Comparison of ENCODE assay signal across 11 mouse cellular contexts in the genomic region with DNA sequence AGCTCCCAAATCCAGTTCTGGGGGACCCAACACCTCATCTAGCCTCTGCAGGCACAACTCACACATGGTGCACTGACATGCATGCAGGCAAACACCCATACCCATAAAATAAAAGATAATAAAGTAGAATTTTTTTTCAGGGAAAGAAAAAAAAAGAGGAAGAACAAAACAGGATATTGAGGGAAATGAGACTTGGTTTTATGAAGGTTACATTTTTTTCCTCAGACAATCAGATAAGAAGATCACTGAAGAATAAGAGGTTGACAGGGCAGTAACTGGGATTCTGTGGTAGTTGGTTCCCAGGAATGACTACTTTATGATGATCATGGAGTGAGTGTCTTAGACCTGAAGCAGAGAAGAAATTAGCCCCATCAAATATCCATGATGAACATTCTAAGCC. TPM values are rescaled to one million over a fixed set of nuclear protein-coding genes. Genes with fewer than 3 reads are reported as not detected.
A peak's percentile ranks its signal among the peaks of the same experiment; 100 is the strongest.
DNase-seq lines count a peak whose midpoint lies in the region; ATAC-seq and TF ChIP-seq lines count a peak whose summit lies in the region.
"Had no signal": no experiment of that assay in that cellular context is flagged by ENCODE, and none has a peak within 500 bp of the region (broad histone marks: within the 10 kb centered on the region; RNA-seq: fewer than 3 reads in every experiment).

No protein-coding gene starts in this region.

- no peak overlapping the region for H3K9ac ChIP-seq in forebrain, embryonic 13.5 days
- H3K9ac ChIP-seq in forebrain, embryonic 11.5 days (ENCODE audit: low read length) = no peak overlapping the region
- H3K9ac ChIP-seq in lung, embryonic 14.5 days = peak overlapping the region; percentile 68; the same call in 1 of the 2 replicates
- H3K9ac ChIP-seq in hindbrain, embryonic 15.5 days = peak overlapping the region; percentile 21; the same call in 1 of the 2 replicates

- H3ac ChIP-seq in myocyte (ENCODE audit: control insufficient read depth, insufficient read length) = no peak overlapping the region

- no peak for ATAC-seq in forebrain, embryonic 13.5 days
- ATAC-seq in forebrain, embryonic 11.5 days (replicated peaks; ENCODE audit: low FRiP score) = no peak
- no peak for ATAC-seq in lung, embryonic 14.5 days (ENCODE audit: insufficient read depth)
- ATAC-seq in hindbrain, embryonic 15.5 days (ENCODE audit: low FRiP score, low read depth) = no peak
- no peak for ATAC-seq in erythroblast, adult 5-6 weeks (replicated peaks; ENCODE audit: low FRiP score, poor library complexity, severe bottlenecking)
- ATAC-seq: inflammation-experienced regulatory T-cells, adult 6 months had no signal

- peaks cover 24% of the 10 kb centered on the region for H3K79me2 ChIP-seq in myocyte (ENCODE audit: control insufficient read depth, insufficient read depth)

- H3K4me3 ChIP-seq in forebrain, embryonic 13.5 days = no peak overlapping the region
- H3K4me3 ChIP-seq in forebrain, embryonic 11.5 days (ENCODE audit: low read depth, low read length) = no peak overlapping the region
- 0 out of 2 replicates have a peak overlapping the region, but pooled peaks have one; percentile 91 for H3K4me3 ChIP-seq in lung, embryonic 14.5 days (ENCODE audit: low read depth, low read length)
- no peak overlapping the region for H3K4me3 ChIP-seq in hindbrain, embryonic 15.5 days
- H3K4me3 ChIP-seq in myocyte = peak overlapping the region; percentile 88

- no peak for TF ChIP-seq POLR2A in myocyte (IDR thresholded peaks at IDR 0.05; ENCODE audit: insufficient read length, low read depth)

- no peak for TF ChIP-seq CTCF in lung, embryonic 14.5 days (IDR thresholded peaks at IDR 0.05; ENCODE audit: low read depth)

- H3K9me3 ChIP-seq in forebrain, embryonic 13.5 days (replicated peaks) = no peaks in the 10 kb centered on the region
- no peaks in the 10 kb centered on the region for H3K9me3 ChIP-seq in forebrain, embryonic 11.5 days (ENCODE audit: control insufficient read depth, low read length)
- no peaks in the 10 kb centered on the region for H3K9me3 ChIP-seq in lung, embryonic 14.5 days (ENCODE audit: low read depth, low read length)
- no peaks in the 10 kb centered on the region for H3K9me3 ChIP-seq in hindbrain, embryonic 15.5 days

- H3K4me1 ChIP-seq in forebrain, embryonic 13.5 days = peaks cover 18% of the 10 kb centered on the region
- peaks cover 4% of the 10 kb centered on the region for H3K4me1 ChIP-seq in forebrain, embryonic 11.5 days (replicated peaks; ENCODE audit: control insufficient read depth, insufficient read depth, low read length)
- peaks cover 15% of the 10 kb centered on the region; the same call in 1 of the 2 replicates for H3K4me1 ChIP-seq in lung, embryonic 14.5 days (ENCODE audit: insufficient read depth)
- peaks cover 34% of the 10 kb centered on the region for H3K4me1 ChIP-seq in hindbrain, embryonic 15.5 days (replicated peaks)

- H3K27ac ChIP-seq in forebrain, embryonic 13.5 days = no peak overlapping the region
- no peak overlapping the region for H3K27ac ChIP-seq in forebrain, embryonic 11.5 days (ENCODE audit: low read depth, low read length)
- H3K27ac ChIP-seq in lung, embryonic 14.5 days (ENCODE audit: low read depth) = no peak overlapping the region
- H3K27ac ChIP-seq in hindbrain, embryonic 15.5 days (replicated peaks) = no peak overlapping the region

- H3K4me2 ChIP-seq in forebrain, embryonic 13.5 days = peak overlapping the region; percentile 86
- no peak overlapping the region for H3K4me2 ChIP-seq in forebrain, embryonic 11.5 days (ENCODE audit: low read depth, low read length, severe bottlenecking)
- H3K4me2 ChIP-seq in lung, embryonic 14.5 days = peak overlapping the region; percentile 81
- no peak overlapping the region for H3K4me2 ChIP-seq in hindbrain, embryonic 15.5 days
- H3K4me2 ChIP-seq in myocyte (ENCODE audit: low read depth) = peak overlapping the region; percentile 96

- peaks cover 17% of the 10 kb centered on the region for H3K36me3 ChIP-seq in forebrain, embryonic 13.5 days (ENCODE audit: poor library complexity, severe bottlenecking)
- H3K36me3 ChIP-seq in forebrain, embryonic 11.5 days (ENCODE audit: control insufficient read depth, insufficient read depth, low read length) = no peaks in the 10 kb centered on the region; the same call in 1 of the 2 replicates
- H3K36me3 ChIP-seq in lung, embryonic 14.5 days (ENCODE audit: insufficient read depth) = peaks cover 30% of the 10 kb centered on the region
- peaks cover 14% of the 10 kb centered on the region for H3K36me3 ChIP-seq in hindbrain, embryonic 15.5 days
- no peaks in the 10 kb centered on the region for H3K36me3 ChIP-seq in myocyte (ENCODE audit: control insufficient read depth, insufficient read depth)

- H3K27me3 ChIP-seq in forebrain, embryonic 13.5 days = no peaks in the 10 kb centered on the region
- no peaks in the 10 kb centered on the region for H3K27me3 ChIP-seq in forebrain, embryonic 11.5 days (ENCODE audit: control insufficient read depth, insufficient read depth, low read length)
- H3K27me3 ChIP-seq in lung, embryonic 14.5 days (ENCODE audit: insufficient read depth, low read length) = no peaks in the 10 kb centered on the region
- no peaks in the 10 kb centered on the region for H3K27me3 ChIP-seq in hindbrain, embryonic 15.5 days
- H3K27me3 ChIP-seq in myocyte (ENCODE audit: control insufficient read depth, insufficient read depth, insufficient read length) = no peaks in the 10 kb centered on the region

- no peak for DNase-seq in forebrain, embryonic 11.5 days (ENCODE audit: low spot score)
- DNase-seq in lung, embryonic 14.5 days = no peak
- DNase-seq in lung, postnatal 14 days = no peak
- no peak for DNase-seq in left cerebral cortex, adult 8-10 months (ENCODE audit: low spot score in 2 of 2)
- DNase-seq: heart, adult 11 months; layer of hippocampus, postnatal 36 days had no signal

TF ChIP-seq in myocyte, 11 proteins besides CTCF, POLR2A, EP300 and RAD21 (continues in another document):
- TF ChIP-seq E2F4 (IDR thresholded peaks at IDR 0.05; ENCODE audit: insufficient read depth) (no peak), MAX (IDR thresholded peaks at IDR 0.05; ENCODE audit: low read depth) (no peak), REST (IDR thresholded peaks at IDR 0.05; ENCODE audit: insufficient read depth, insufficient read length) (no peak), SRF (IDR thresholded peaks at IDR 0.05; ENCODE audit: control insufficient read depth, insufficient read length, low read depth) (no peak), CEBPB (IDR thresholded peaks at IDR 0.05; ENCODE audit: insufficient read depth, poor library complexity, severe bottlenecking) (no peak), MYOG (IDR thresholded peaks at IDR 0.05; ENCODE audit: control insufficient read depth in 1 of 3, insufficient read depth in 1 of 3, insufficient read length in 2 of 3, low read depth in 2 of 3) (no peak), POLR2AphosphoS2 (IDR thresholded peaks at IDR 0.05; ENCODE audit: insufficient read length, low read depth) (no peak), TCF3 (IDR thresholded peaks at IDR 0.05; ENCODE audit: insufficient read length, low read depth) (no peak), TCF12 (IDR thresholded peaks at IDR 0.05; ENCODE audit: insufficient read depth, poor library complexity, severe bottlenecking) (no peak)

RNA-seq across cellular contexts. Expression of a gene that starts 1.6 kb away (rescaled TPM):
- polyA plus RNA-seq in forebrain, embryonic 13.5 days (2015; fragmentation: Nextera tagmentation; extraction: Ambion mirVana) = 18.6 and 20.5 TPM in 2 replicates
- 22.5 and 23.1 TPM in 2 replicates for polyA plus RNA-seq in forebrain, embryonic 11.5 days (2014; fragmentation: Nextera tagmentation; extraction: Ambion mirVana)
- 15.4 and 17.9 TPM in 2 replicates for polyA plus RNA-seq in lung, embryonic 14.5 days (2014; fragmentation: Nextera tagmentation; extraction: Ambion mirVana)
- 16.7 and 18.6 TPM in 2 replicates for polyA plus RNA-seq in hindbrain, embryonic 15.5 days (2015; fragmentation: Nextera tagmentation; extraction: Ambion mirVana)
- 7.4 TPM for polyA plus RNA-seq in myocyte (2012; fragmentation: generic; extraction: Trizol)
- 10 to 100 TPM; 14.1 to 18.5 (median 17.1) TPM for total RNA-seq in left cerebral cortex, adult 8-10 months (2022)
- total RNA-seq in erythroblast, adult 5-6 weeks (2015; ENCODE audit: low replicate concordance) = 5.2 and 6.7 TPM in 2 replicates
- total RNA-seq in erythroblast, adult 5-6 weeks (2017; ENCODE audit: low replicate concordance) = 9.1 and 14.7 TPM in 2 replicates

RNA-seq across cellular contexts. Expression of a gene that starts 1.6 kb away (rescaled TPM):
- 273 and 275 TPM in 2 replicates for polyA plus RNA-seq in forebrain, embryonic 13.5 days (2015; fragmentation: Nextera tagmentation; extraction: Ambion mirVana)
- polyA plus RNA-seq in forebrain, embryonic 11.5 days (2014; fragmentation: Nextera tagmentation; extraction: Ambion mirVana) = 324 and 325 TPM in 2 replicates
- polyA plus RNA-seq in lung, embryonic 14.5 days (2014; fragmentation: Nextera tagmentation; extraction: Ambion mirVana) = 325 TPM in 2 replicates
- 144 and 159 TPM in 2 replicates for polyA plus RNA-seq in hindbrain, embryonic 15.5 days (2015; fragmentation: Nextera tagmentation; extraction: Ambion mirVana)
- 69.5 TPM for polyA plus RNA-seq in myocyte (2012; fragmentation: generic; extraction: Trizol)
- total RNA-seq in left cerebral cortex, adult 8-10 months (2022) = 10 to 100 TPM; 35.0 to 42.5 (median 36.8) TPM
- 12.7 and 17.1 TPM in 2 replicates for total RNA-seq in erythroblast, adult 5-6 weeks (2015; ENCODE audit: low replicate concordance)
- total RNA-seq in erythroblast, adult 5-6 weeks (2017; ENCODE audit: low replicate concordance) = 41.5 and 78.4 TPM in 2 replicates

RNA-seq across cellular contexts. Expression of a gene that starts 40.6 kb away (rescaled TPM):
- 48.3 and 56.8 TPM in 2 replicates for polyA plus RNA-seq in forebrain, embryonic 13.5 days (2015; fragmentation: Nextera tagmentation; extraction: Ambion mirVana)
- 71.0 and 76.5 TPM in 2 replicates for polyA plus RNA-seq in forebrain, embryonic 11.5 days (2014; fragmentation: Nextera tagmentation; extraction: Ambion mirVana)
- polyA plus RNA-seq in lung, embryonic 14.5 days (2014; fragmentation: Nextera tagmentation; extraction: Ambion mirVana) = 57.6 and 57.9 TPM in 2 replicates
- polyA plus RNA-seq in hindbrain, embryonic 15.5 days (2015; fragmentation: Nextera tagmentation; extraction: Ambion mirVana) = 47.9 and 50.4 TPM in 2 replicates
- polyA plus RNA-seq in myocyte (2012; fragmentation: generic; extraction: Trizol) = 84.1 TPM
- total RNA-seq in left cerebral cortex, adult 8-10 months (2022) = 10 to 100 TPM; 27.9 to 34.0 (median 29.9) TPM
- total RNA-seq in erythroblast, adult 5-6 weeks (2015; ENCODE audit: low replicate concordance) = 10.2 and 13.8 TPM in 2 replicates
- 11.8 and 16.7 TPM in 2 replicates for total RNA-seq in erythroblast, adult 5-6 weeks (2017; ENCODE audit: low replicate concordance)

RNA-seq across cellular contexts. Expression of a gene that starts 40.8 kb away (rescaled TPM):
- 27.3 and 30.7 TPM in 2 replicates for polyA plus RNA-seq in forebrain, embryonic 13.5 days (2015; fragmentation: Nextera tagmentation; extraction: Ambion mirVana)
- 29.6 and 32.8 TPM in 2 replicates for polyA plus RNA-seq in forebrain, embryonic 11.5 days (2014; fragmentation: Nextera tagmentation; extraction: Ambion mirVana)
- polyA plus RNA-seq in lung, embryonic 14.5 days (2014; fragmentation: Nextera tagmentation; extraction: Ambion mirVana) = 28.7 and 32.0 TPM in 2 replicates
- 36.2 and 37.7 TPM in 2 replicates for polyA plus RNA-seq in hindbrain, embryonic 15.5 days (2015; fragmentation: Nextera tagmentation; extraction: Ambion mirVana)
- 13.1 TPM for polyA plus RNA-seq in myocyte (2012; fragmentation: generic; extraction: Trizol)
- total RNA-seq in left cerebral cortex, adult 8-10 months (2022) = 10 to 100 TPM; 20.6 to 22.3 (median 21.4) TPM
- 2.5 and 6.5 TPM in 2 replicates for total RNA-seq in erythroblast, adult 5-6 weeks (2015; ENCODE audit: low replicate concordance)
- total RNA-seq in erythroblast, adult 5-6 weeks (2017; ENCODE audit: low replicate concordance) = 1.9 and 2.2 TPM in 2 replicates

Comparison
In these comparisons a context has a peak if more than half of its experiments do, and no peak if none do; other contexts are left out.
1. H3K4me2 ChIP-seq: peak in forebrain, embryonic 13.5 days (single experiment), lung, embryonic 14.5 days (single experiment) and myocyte (single experiment); none in forebrain, embryonic 11.5 days (single experiment) and hindbrain, embryonic 15.5 days (single experiment).
2. H3K4me3 ChIP-seq: peak in lung, embryonic 14.5 days (single experiment) and myocyte (single experiment); none in forebrain, embryonic 13.5 days (single experiment), forebrain, embryonic 11.5 days (single experiment) and hindbrain, embryonic 15.5 days (single experiment).
3. H3K9ac ChIP-seq: peak in lung, embryonic 14.5 days (single experiment) and hindbrain, embryonic 15.5 days (single experiment); none in forebrain, embryonic 13.5 days (single experiment) and forebrain, embryonic 11.5 days (single experiment).